Mouse (Mus musculus): Measurements from ENCODE around the gene 2810408A11Rik. TPM values are rescaled to one million over a fixed set of nuclear protein-coding genes. Genes with fewer than 3 reads are reported as not detected.
A peak's percentile ranks its signal among the peaks of the same experiment; 100 is the strongest.

Gene 2810408A11Rik
- polyA plus RNA-seq (2015; fragmentation: Nextera tagmentation; extraction: Ambion mirVana): 16.1 and 17.1 TPM in 2 replicates

DNA sequence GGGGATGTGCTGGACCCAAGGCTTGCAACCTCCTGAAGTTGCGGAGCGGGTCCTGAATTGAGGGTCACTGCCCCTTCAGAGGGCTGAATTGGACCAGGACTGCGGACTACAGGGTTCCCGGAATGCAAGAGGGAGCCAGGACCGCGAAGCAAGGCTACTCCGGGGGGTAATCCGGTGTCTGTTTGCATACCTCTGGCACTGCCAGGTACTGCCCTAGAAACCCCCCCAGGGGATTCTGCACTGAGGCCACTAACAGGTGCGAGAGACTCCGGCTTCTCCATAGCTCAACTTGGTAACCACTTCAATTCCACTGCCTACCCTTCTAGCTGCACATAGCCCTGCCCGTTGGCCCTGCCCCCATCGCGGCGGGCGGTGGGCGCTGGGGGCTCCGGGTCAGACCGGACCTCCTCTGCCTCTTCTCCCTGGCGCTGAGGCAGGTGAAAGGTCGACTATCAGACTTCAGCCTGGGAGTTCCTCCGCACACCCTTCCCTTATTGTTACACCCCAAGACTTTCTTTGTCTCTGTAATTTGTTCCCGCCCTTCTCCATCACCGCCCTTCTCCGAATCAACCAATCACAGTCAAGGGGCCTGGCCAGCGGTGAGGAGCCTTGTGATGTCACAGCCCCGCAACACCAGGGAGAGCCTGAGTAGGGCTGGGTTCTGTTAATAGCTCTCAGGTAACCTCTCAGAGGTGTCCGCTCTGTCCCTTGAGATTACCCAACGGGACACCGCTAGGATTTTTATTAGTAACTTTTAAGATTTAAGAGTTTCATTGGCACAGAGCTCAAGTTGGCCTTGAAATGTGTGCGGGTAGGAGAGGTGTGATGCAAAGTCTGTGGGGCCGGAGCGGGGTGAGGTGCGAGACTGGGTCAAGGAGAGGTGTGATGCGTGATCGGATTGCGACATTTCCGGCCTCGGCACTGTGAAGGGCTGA lies at the start of gene 2810408A11Rik, which contains the start of gene Neurl4:
2810408A11Rik (minus strand) TSS at position 517 of the 935 bp plus-strand sequence.
Neurl4 (plus strand) TSS at position 602 of the 935 bp plus-strand sequence.
- H3K4me1 ChIP-seq (replicated peaks): peaks cover 38% of the 10 kb centered on the region
- H3K9me3 ChIP-seq: no peaks in the 10 kb centered on the region
- peaks cover 26% of the 10 kb centered on the region for H3K36me3 ChIP-seq
- H3K9ac ChIP-seq (replicated peaks): peak within 1 kb of the TSS; percentile 97
- H3K27ac ChIP-seq: peak within 1 kb of the TSS; percentile 98
- peak; percentile 95 for ATAC-seq
- H3K27me3 ChIP-seq: no peaks in the 10 kb centered on the region
- peak within 1 kb of the TSS; percentile 95 for H3K4me2 ChIP-seq (replicated peaks)
- peak within 1 kb of the TSS; percentile 91 for H3K4me3 ChIP-seq (replicated peaks)
- under 1% methylated on average over 38 of the region's 38 CpGs for WGBS

DNA sequence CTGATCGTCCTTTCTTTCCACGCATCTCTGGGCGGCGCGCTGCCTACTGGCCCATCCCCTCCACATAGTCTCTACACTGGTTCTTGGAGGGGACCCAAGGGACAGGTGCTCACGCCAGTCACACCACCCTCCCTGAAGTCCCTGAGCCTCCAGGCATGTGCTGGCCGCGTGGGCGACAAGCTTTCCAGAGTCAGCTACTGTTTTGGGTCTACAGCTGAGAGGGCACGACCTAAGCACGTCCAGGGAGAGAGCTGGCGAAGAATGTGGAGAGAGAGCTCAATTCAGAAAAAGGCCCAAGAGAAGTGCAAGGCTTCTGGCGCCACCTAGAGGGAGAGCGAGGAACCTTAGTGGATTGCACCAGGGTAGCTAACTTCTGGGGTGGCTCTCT lies 48.0 kb upstream of the 2810408A11Rik start:
- Histone ChIP-seq H3K36me3 (no peaks in the 10 kb centered on the region), H3K4me2 (replicated peaks) (peak overlapping the region; percentile 59), H3K9ac (replicated peaks) (no peak overlapping the region; the same call in 1 of the 2 replicates), H3K27ac (peak overlapping the region; percentile 49), H3K4me3 (replicated peaks) (peak overlapping the region; percentile 44), H3K27me3 (0 out of 2 replicates have a peak, but pooled peaks cover 18% of the 10 kb centered on the region), H3K4me1 (replicated peaks) (peaks cover 16% of the 10 kb centered on the region), H3K9me3 (no peaks in the 10 kb centered on the region)
- under 1% methylated on average over 14 of the region's 14 CpGs for WGBS
- ATAC-seq: peak; percentile 71

GRCm38 (mm10) chr11:69948066-69948762 lies 47.4 kb upstream of the 2810408A11Rik start, which contains the start of gene Slc2a4:
TSS of gene Slc2a4 (minus strand) at chr11:69948188.
- H3K4me1 ChIP-seq (replicated peaks): peaks cover 16% of the 10 kb centered on the region
- ATAC-seq: peak; percentile 94
- H3K27ac ChIP-seq: peak within 1 kb of the TSS; percentile 49
- peak within 1 kb of the TSS; percentile 46 for H3K9ac ChIP-seq (replicated peaks)
- H3K4me3 ChIP-seq (replicated peaks): peak within 1 kb of the TSS; percentile 44
- peak within 1 kb of the TSS; percentile 59 for H3K4me2 ChIP-seq (replicated peaks)
- under 1% methylated on average over 34 of the region's 34 CpGs for WGBS
- H3K27me3 ChIP-seq: 0 out of 2 replicates have a peak, but pooled peaks cover 18% of the 10 kb centered on the region
- no peaks in the 10 kb centered on the region for H3K36me3 ChIP-seq
- no peaks in the 10 kb centered on the region for H3K9me3 ChIP-seq

- H3K27ac ChIP-seq: 0 out of 2 replicates have a peak overlapping the region, but pooled peaks have one; percentile 2
- WGBS: 2% methylated on average over 29 of the region's 29 CpGs
- ATAC-seq: peak; percentile 32
Observed at GRCm38 (mm10) chr11:69947337-69948065, 46.7 kb upstream of the 2810408A11Rik start.

GRCm38 (mm10) chr11:69945997-69946891 lies 45.5 kb upstream of the 2810408A11Rik start:
- H3K9ac ChIP-seq (replicated peaks): no peak overlapping the region
- ATAC-seq: no peak
- 0 out of 2 replicates have a peak, but pooled peaks cover 6% of the 10 kb centered on the region for H3K27me3 ChIP-seq
- no peaks in the 10 kb centered on the region for H3K9me3 ChIP-seq
- no peak overlapping the region for H3K4me2 ChIP-seq (replicated peaks)
- 94% methylated on average over 18 of the region's 18 CpGs for WGBS
- no peak overlapping the region for H3K27ac ChIP-seq
- H3K4me1 ChIP-seq (replicated peaks): peaks cover 16% of the 10 kb centered on the region
- no peaks in the 10 kb centered on the region for H3K36me3 ChIP-seq
- no peak overlapping the region for H3K4me3 ChIP-seq (replicated peaks)

More at GRCm38 (mm10) chr11:69947337-69948065, 46.7 kb upstream of the 2810408A11Rik start:
- H3K9me3 ChIP-seq: no peaks in the 10 kb centered on the region
- H3K4me2 ChIP-seq (replicated peaks): peak overlapping the region; percentile 59
- 0 out of 2 replicates have a peak, but pooled peaks cover 14% of the 10 kb centered on the region for H3K27me3 ChIP-seq
- H3K4me1 ChIP-seq (replicated peaks): peaks cover 16% of the 10 kb centered on the region
- peak overlapping the region; percentile 44 for H3K4me3 ChIP-seq (replicated peaks)
- no peaks in the 10 kb centered on the region for H3K36me3 ChIP-seq
- peak overlapping the region; percentile 46 for H3K9ac ChIP-seq (replicated peaks)

DNA sequence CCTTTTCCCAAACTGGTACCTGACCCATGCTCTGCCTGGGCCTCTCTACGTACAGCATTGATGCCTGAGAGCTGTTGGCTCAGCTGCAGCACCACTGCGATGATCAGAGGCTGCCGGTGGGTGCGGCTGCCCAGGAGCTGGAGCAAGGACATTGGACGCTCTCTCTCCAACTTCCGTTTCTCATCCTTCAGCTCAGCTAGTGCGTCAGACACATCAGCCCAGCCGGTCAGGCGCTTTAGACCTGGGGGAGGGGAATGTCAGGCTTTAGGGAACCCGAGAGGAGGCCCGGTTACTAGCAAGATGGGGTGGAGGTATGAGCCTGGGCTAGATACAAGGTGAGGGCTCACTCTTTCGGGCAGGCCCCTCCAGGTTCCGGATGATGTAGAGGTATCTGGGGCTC lies 44.4 kb upstream of the 2810408A11Rik start:
- Histone ChIP-seq H3K4me3 (replicated peaks) (no peak overlapping the region), H3K9ac (replicated peaks) (no peak overlapping the region), H3K36me3 (no peaks in the 10 kb centered on the region), H3K9me3 (no peaks in the 10 kb centered on the region), H3K27ac (no peak overlapping the region), H3K4me1 (replicated peaks) (peaks cover 16% of the 10 kb centered on the region), H3K4me2 (replicated peaks) (no peak overlapping the region), H3K27me3 (no peaks in the 10 kb centered on the region)
- ATAC-seq: no peak
- 78% methylated on average over 13 of the region's 13 CpGs for WGBS

DNA sequence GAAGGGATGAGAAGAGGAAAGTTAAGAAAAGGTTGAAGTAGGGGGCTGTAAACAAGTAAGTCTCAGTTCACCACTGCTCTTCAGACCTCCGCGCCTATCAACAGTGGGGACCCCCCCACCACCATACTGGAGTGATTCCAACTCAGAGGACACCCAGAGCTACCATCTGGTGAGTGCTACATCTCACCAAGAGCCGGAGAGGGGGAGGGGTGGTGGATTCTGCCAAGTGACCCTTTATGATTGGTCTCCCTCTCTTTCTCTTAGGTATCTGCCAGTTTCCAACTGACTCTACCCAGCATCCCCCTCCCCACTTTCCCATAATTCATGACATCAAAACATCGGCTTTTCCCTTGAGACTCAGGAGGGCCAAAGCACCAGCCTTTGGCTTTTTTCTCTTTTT lies 40.2 kb upstream of the 2810408A11Rik start:
- H3K9me3 ChIP-seq: no peaks in the 10 kb centered on the region
- no peak overlapping the region for H3K9ac ChIP-seq (replicated peaks)
- H3K36me3 ChIP-seq: no peaks in the 10 kb centered on the region
- H3K4me3 ChIP-seq (replicated peaks): no peak overlapping the region
- H3K27ac ChIP-seq: no peak overlapping the region
- peaks cover 14% of the 10 kb centered on the region for H3K4me1 ChIP-seq (replicated peaks)
- 77% methylated on average over 4 of the region's 4 CpGs for WGBS
- ATAC-seq: no peak
- H3K27me3 ChIP-seq: peaks cover 35% of the 10 kb centered on the region
- H3K4me2 ChIP-seq (replicated peaks): no peak overlapping the region

DNA sequence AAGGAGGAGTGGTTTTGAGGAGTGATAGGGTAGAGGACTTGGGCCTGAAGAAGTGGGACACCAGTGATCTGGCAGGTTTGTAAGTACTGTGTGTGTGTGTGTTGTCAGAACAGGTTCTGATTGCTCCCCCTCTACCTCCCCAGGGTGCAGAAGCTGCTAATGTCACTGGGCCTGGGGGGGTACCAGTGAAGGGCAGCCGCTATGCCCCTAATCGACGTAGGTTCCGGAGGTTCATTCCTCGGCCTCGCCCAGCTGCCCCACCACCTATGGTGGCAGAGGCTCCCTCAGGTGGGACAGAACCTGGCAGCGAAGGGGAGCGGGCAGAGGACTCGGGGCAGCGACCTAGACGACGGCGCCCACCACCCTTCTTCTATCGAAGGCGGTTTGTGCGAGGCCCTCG lies 38.9 kb upstream of the 2810408A11Rik start:
- Histone ChIP-seq H3K27me3 (peaks cover 42% of the 10 kb centered on the region), H3K36me3 (no peaks in the 10 kb centered on the region)
- WGBS: 94% methylated on average over 17 of the region's 17 CpGs

GRCm38 (mm10) chr11:69939181-69939580 lies 38.4 kb upstream of the 2810408A11Rik start:
- WGBS: 66% methylated on average over 5 of the region's 5 CpGs
- Histone ChIP-seq H3K9ac (replicated peaks) (no peak overlapping the region), H3K4me3 (replicated peaks) (no peak overlapping the region), H3K4me2 (replicated peaks) (no peak overlapping the region), H3K36me3 (no peaks in the 10 kb centered on the region), H3K9me3 (no peaks in the 10 kb centered on the region), H3K4me1 (replicated peaks) (peaks cover 21% of the 10 kb centered on the region), H3K27ac (no peak overlapping the region), H3K27me3 (peaks cover 46% of the 10 kb centered on the region)
- ATAC-seq: no peak

More for the DNA sequence above, 38.9 kb upstream of the 2810408A11Rik start:
- H3K9ac ChIP-seq (replicated peaks): no peak overlapping the region
- H3K27ac ChIP-seq: no peak overlapping the region
- no peak for ATAC-seq
- H3K4me3 ChIP-seq (replicated peaks): no peak overlapping the region
- no peaks in the 10 kb centered on the region for H3K9me3 ChIP-seq
- peaks cover 21% of the 10 kb centered on the region for H3K4me1 ChIP-seq (replicated peaks)
- no peak overlapping the region for H3K4me2 ChIP-seq (replicated peaks)

DNA sequence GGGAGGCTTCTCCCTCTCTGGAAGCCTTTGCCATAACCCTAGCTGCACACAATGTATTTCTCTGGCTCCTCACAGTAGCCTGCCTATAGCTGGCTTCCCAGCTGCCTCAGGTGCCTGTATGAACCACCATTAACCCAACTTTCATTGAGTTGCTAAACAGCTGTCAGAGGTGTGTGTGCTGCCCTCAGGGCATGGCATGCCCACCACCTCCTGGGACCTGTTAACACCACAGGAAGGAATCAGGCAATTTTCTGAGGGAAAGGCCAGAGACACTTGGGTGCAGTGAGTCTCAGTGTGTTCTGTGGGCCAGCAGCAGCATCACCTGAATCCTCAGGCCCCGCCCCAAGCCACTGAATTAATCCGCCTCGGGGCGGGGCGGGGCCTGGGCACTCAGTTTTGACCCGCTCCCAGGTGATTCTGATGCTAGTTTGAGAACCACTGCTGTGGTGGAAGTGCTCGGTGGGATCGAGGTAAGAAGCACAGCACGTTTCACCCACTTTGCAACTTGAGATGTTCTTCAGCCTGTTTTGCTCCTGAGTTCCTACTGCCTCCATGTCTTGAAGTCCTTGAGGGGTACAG lies 37.7 kb upstream of the 2810408A11Rik start:
- peaks cover 21% of the 10 kb centered on the region for H3K4me1 ChIP-seq (replicated peaks)
- H3K27ac ChIP-seq: no peak overlapping the region
- no peak overlapping the region for H3K4me3 ChIP-seq (replicated peaks)
- no peaks in the 10 kb centered on the region for H3K36me3 ChIP-seq
- WGBS: 20% methylated on average over 9 of the region's 9 CpGs
- H3K27me3 ChIP-seq: peaks cover 46% of the 10 kb centered on the region
- H3K4me2 ChIP-seq (replicated peaks): no peak overlapping the region
- H3K9ac ChIP-seq (replicated peaks): no peak overlapping the region
- no peaks in the 10 kb centered on the region for H3K9me3 ChIP-seq
- ATAC-seq: no peak
